Mouse (Mus musculus) right cerebral cortex, adult 18-20 months (tissue): ENCODE measurements around the gene Uqcr11.

Experiments used
- DNase-seq: peaks from one replicate; pipeline ENCODE4 v3.0.0; 2022; ENCODE audit warnings: mixed read lengths

The Uqcr11 gene

DNA sequence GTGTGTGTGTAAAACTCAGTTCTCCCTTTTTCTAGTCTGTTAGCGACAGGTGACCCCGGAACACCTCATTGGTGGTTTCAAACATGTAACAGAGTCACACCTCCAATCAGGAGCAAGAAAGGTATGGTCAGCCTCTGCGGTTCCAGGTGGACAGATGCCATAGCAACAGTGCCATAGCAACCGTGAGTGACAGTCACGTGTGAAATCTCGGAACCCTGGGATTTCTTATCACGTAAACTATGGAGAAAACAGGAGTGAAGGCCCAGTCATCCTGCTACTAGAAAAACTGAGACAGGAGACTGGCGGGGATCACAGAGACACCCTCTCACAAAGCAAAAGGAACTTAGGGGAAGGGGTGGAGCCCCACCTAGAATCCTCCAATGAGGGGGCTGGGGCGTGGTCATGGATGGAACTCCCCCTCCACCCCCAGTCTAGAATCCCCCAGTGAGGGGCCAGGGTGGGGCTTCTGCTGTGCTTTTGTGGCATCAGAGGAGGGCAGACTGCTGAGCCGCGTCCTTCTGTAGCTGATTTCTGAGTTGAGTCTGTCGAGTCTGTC is 35.1 kb downstream of the Uqcr11 start:
- DNase-seq, result peak; percentile 57

GRCm38 (mm10) chr10:80369995-80370747 is 36.5 kb downstream of the Uqcr11 start:
- peak; percentile 72 for DNase-seq

DNA sequence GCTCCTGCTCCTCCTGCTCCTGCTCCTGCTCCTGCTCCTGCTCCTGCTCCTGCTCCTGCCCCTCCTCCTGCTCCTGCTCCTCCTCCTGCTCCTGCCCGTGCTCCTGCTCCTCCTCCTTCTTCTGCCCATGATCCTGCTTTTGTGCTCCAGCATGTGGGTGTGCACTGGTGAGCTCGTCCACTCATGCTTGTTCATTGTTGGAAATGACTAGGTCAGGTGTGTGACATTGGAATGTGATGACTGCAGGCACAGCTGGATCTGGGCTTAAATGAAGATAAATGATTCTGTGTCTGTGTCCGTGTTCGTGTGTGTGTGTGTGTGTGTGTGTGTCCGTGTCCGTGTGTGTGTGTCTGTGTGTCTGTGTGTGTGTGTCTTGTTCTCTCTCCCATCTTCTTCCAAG is 38.2 kb downstream of the Uqcr11 start:
- DNase-seq, result no peak

DNA sequence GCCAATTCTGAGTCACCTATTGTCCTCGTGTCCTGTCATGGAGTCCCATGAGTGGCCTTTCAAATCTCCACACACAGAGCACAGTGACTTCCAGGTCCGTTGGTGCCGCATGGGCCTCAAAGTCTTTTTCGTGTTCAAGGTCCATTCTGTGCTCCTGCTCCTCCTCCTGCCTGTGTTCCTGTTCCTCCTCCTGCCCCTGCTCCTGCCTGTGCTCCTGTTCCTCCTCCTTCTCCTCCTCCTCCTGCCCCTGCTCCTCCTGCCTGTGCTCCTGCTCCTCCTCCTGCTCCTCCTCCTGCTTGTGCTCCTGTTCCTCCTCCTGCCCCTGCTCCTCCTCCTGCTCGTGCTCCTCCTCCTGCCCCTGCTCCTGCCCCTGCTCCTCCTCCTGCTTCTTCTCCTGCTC is 38.7 kb downstream of the Uqcr11 start:
- no peak for DNase-seq

DNA sequence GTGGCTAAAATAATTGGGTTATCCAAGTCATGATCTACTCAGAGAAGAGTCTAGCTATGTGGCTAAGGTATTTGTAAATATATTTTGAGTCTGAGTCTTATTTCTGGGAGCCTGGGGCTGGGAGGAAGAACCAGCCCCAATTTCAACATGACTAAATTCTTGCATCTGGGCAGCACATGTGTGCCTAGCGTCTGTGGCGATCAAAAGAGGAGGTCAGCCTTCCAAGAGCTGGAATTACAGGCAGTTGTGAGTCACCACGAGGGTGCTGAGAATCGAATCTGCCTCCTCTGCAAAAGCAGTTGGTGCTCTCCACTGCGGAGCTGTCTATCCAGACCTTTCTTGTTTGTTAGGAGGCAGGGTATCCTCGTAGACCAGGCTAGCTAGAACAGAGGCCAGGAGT is 40.9 kb downstream of the Uqcr11 start:
- no peak for DNase-seq

DNA sequence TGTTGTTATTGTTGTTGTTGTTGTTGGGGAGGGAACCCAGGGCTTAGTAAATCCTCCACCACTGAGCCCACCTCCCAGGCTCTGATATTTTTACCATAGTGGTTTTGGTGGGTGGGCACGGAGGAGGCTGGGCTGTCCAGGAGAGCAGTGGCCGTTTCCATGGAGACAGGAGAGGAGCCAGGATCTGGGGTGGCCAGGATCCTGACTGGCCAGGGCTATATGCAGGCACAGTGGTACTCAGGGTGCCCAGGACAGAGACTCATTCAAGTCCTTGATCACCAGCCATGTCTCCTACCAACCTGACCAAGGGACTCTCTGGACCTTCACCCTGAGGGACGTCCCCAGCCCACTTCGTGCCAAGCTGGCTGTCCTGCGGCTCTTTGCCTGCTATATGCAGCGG is 42.9 kb downstream of the Uqcr11 start:
- DNase-seq, result no peak

GRCm38 (mm10) chr10:80357994-80358639 is 48.5 kb downstream of the Uqcr11 start:
- no peak for DNase-seq

DNA sequence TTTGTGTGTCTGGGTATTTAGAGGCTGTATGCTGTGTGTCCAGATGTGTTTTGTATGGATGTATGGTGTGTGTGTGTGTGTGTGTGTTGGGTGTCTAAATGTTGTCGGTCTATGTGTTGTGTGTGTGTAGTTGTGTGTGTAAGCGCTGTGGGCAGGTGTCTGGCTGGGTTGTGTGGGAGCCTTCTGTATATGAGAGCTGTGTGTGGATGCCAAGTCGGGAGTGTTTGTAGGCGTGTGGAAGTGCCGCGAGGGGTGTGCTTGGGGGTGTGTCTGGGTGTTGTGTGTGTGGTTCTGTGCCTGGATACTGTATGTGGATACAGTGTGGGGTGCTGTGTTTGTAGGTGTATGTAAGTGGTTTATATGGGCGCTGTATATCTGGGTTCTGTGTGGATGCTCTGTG is 49.3 kb downstream of the Uqcr11 start:
- DNase-seq, result peak; percentile 58

- no peak for DNase-seq
Observed at GRCm38 (mm10) chr10:80356737-80357136, 49.9 kb downstream of the Uqcr11 start.

GRCm38 (mm10) chr10:80356001-80356682 is 50.5 kb downstream of the Uqcr11 start, which contains the start of gene Plk5:
Gene Plk5 (plus strand): TSS chr10:80356459.
- no peak for DNase-seq

DNA sequence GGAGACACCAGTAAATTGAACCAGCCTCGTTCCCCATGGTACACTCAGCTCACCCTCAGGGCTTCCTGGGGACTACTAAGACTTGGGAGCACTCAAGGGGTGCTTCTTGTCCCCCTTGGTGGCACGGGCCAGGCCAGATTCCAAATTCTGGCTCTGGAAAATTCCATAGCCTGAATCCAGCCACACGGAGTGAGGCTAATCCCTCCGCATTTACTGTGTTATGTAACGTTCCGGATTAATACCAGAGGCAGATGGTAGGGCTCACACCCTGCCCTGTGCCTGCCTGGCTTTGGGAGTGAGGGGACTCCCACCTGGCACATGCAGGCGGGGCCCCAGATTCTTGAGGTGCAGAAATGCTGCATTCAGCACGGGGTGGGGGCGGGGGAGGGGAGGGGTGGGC is 51.2 kb downstream of the Uqcr11 start:
- no peak for DNase-seq
